Mouse (Mus musculus) cerebellum, postnatal 10 days (tissue): ENCODE measurements around the gene Arl3.
A peak's percentile ranks its signal among the peaks of the same experiment; 100 is the strongest.

ENCODE experiments used
- DNase-seq, 2 experiments: peaks; one replicate each; pipeline ENCODE4 v3.0.0; 2021; ENCODE audit warnings: mixed read lengths in 2 of 2

Arl3 gene

DNA sequence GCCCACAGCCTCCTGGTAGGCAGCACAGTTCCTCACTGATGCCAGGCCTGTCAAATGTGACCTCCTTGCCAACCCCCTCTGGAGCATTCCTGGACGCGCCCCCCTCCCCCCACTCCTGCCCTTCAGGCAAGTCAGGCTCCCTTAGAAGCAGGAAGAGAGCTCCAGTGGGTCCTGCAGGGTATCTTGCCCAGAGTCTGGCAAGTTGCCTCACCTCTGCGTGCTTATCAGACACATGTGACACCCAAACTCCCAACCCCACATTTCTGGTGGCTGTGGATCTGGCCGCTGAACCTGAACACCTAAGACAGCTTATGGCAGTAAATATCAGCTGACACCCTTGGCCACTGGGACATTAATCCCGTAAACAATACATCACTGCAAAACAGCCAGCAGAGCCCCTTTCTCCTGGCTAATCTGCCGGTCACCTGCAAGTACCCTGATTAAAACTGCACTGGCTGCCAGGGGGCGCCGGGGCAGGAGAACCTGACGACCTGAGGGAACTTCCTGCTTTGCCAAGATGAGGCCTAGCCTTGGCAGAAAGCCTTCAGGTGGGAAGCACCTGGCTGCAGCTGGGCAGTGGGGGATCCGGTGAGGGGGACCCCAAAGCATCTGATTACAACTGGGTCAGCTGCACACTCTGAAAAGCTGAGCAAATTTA lies 40.8 kb downstream of the Arl3 start:
- DNase-seq: peak; percentile 67 to 71

DNA sequence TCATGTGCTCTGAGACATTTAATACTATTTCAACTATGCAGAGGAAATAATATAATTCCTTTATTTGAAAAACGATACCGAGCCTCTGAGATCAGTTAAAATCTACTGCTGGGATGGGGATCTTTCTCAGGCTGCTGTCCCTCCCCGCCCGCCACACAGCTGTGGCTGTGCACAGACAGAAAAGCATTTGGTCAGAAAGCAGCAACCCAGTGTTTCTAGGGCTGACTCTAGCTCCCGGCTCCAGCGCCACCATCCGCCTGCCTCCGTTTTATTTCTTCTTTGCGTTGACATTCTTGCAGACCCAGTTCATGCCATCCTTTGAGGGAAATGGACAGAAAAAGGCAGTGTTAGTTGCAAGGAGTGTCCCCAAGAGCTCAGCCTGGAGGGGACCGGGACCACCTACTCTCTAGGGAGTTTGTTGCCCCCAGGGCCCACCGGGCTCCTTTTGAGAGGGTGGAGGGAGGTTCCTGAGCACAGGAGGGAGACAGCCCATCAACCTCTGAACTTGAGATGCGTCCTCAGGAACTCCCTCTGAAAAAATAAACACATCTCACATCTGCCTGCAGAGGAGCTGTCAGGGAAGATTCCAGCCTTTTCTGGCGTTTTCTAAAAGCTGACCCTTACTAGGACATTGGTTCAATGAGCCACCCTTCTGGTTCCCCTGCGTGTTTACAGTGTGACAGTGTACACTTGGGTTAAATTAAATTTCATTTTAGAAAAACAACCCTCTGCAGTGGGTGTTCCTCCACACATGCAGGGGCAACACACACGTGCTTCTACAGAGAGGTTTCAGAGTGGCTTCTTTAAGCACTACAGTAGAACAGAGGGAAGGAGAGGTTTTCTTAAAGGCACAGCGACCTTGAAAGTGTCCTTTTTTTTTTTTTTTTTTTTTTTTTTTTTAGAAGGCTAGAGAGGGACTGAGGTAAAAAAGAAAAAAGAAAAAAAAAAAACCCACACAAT lies 41.6 kb downstream of the Arl3 start:
- peak; percentile 49 to 54 for DNase-seq

DNA sequence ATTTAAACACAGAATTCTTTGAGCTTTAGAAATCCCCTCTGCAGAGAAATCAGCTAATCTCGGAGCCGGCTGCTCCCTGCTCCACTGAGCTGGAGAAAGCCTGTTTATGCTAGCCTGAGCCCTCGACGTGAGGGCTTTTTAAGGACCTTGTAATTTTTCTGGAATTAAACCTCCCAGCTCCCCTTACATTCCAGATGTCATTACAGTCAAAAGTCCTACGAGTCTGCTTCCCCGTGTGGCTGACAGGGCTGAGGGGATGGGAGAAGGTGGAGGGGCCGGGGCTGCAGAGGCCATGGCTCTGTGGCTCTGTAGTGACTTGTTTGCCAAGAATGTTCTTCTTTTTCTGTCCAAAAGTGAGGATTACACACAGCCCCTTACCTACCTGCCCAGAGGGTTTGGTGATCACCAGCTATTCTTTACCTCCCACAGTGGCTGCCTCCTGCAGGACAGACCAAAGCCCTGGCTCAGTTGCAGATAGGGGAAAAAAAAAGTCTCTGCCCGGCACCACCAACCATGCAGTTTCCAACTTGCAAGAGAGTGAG lies 42.5 kb downstream of the Arl3 start:
- DNase-seq: peak in 1 of 2 experiments; percentile 26

DNA sequence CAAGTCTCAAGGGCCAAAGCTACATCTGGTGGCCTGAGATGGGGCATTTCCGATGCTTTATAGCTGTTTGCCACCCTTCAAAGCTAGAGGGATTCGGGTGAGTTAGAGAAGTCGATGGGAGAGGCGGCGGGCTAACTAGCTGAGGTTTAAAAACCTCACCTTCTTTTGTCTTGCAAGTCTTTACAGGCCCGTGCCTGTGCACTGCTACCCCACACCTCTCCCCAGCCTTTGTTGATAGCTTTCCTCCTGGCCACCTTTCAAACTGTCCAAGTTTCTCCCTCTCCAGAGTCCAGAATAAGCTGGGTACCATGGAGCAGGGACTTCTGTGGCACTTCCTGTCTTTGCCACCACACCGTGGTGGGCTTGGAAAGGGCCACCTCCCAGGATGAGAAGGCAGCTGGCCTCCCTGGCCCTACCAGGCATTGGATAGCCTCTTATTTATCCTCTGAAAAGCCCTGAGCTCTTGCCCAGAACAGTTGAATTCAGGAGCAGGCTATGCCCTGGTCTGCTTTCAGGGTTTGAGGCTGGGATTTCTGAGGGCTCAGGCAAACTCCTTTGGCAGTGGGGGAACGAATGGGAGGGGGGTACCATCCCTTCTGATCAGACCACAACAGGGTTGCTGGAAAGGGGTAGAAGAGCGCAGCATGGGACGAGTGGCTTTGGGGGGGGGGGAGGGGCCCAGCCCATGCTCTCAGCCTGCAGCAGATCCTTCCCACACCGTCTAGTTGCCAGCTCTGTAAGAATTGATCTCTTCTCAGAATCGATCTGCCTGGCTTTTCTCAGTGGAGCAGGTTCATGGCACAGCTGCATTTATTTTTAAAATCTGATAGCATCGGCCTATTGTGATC lies 43.2 kb downstream of the Arl3 start:
- peak; percentile 58 to 63 for DNase-seq

DNA sequence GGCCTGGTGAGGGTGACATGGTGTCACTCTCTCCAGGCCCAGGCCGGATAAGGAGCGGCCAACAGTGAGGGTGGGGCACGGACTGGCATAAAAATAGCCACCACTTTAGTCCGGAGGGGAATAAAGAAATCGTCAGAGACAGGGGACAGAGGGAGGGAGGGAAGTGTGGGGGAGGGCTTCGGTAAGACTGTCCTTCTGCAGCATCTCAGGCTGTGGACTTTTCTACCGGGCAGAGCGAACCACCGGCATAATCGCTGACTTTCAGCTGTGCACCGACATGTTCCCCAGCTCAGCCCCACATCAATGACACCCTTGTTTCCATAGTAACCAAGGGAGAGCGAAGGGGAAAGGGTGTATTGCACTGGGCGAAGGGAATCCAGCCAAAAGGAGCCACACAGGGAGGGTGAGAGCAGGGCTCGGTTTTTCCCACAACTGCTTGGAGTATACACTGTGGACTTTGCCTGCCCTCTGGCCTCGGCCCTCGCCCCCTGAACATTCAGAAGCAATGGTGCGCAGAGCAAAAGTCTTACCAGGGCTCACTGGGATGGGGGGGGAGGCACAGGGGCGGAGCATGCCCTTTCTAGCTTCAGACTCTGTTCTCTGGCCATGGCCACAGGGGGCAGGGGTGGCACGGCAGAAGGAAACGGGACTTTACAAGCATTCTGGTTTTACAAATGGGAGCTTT lies 44.3 kb downstream of the Arl3 start:
- DNase-seq: peak; percentile 74 to 75

- DNase-seq: peak in 1 of 2 experiments; percentile 29
Observed at GRCm38 (mm10) chr19:46527632-46528528, 45.1 kb downstream of the Arl3 start.

GRCm38 (mm10) chr19:46525691-46526631 lies 47.0 kb downstream of the Arl3 start:
- DNase-seq: peak; percentile 67 to 78

DNA sequence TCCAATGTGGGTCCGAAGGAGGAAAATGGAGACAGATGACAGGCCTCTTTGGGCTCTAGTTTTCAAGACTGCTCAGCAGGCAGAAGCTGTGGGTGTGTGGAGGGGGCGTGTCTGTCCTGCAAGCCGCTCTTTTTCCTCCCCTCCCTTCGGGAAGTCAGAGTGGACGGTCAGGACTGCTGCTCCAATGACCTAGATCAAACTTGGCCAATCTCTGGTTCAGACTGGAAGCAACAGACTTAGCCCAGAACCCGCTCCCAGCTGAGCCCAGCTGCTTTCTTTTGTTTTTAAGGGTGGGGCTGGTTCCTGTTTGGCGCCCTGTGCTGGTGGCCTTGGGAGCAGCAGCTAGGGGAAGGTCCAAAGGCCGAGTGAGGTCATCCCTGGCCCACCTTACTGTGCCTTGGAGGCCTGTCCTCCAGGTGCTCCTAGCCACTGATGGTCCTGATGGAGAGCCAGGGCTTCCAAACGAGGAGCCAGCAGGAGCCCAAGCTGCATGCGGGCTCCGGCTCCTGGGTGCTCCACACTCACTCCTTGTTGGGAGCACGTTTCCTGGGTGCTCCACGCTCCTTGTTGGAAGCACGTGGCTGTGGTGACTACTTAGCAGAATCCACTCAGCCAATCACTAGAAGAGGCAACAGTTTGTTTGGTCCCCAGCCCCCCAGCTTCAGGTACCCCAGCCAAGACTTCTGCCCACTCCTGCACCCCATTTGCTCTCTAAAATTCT lies 48.2 kb downstream of the Arl3 start:
- DNase-seq: peak; percentile 38 to 48

DNA sequence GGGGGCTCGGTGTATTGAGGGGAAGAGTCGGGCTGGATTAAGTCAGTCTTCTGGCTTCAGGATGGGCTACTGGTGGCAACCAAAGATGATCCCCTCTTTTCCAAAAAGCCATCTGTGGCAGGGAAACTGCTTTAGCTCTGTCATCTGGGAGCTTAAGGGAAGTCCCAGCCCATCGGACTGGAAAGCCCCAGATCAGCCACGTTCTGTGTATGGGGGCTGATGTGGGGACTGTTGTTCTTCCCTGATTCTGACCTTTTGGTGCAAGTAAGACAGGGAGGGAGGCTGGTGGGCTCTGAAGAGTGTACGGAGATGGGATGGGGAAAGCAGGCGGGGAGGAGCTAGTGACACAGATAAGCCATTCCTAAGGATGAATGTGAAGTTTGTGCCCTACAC lies 48.9 kb downstream of the Arl3 start:
- no peak for DNase-seq

- peak; percentile 74 to 80 for DNase-seq
Observed at GRCm38 (mm10) chr19:46523480-46524151, 49.4 kb downstream of the Arl3 start.

GRCm38 (mm10) chr19:46523131-46523479 lies 49.9 kb downstream of the Arl3 start:
- no peak for DNase-seq

- DNase-seq: no peak
Observed at GRCm38 (mm10) chr19:46522433-46523044, 50.5 kb downstream of the Arl3 start.

- no peak for DNase-seq
Observed at GRCm38 (mm10) chr19:46521698-46522097, 51.3 kb downstream of the Arl3 start.

GRCm38 (mm10) chr19:46518828-46519621 lies 54.0 kb downstream of the Arl3 start:
- no peak for DNase-seq

- DNase-seq: peak in 1 of 2 experiments; percentile 39
Observed at GRCm38 (mm10) chr19:46518352-46518787, 54.6 kb downstream of the Arl3 start.

DNA sequence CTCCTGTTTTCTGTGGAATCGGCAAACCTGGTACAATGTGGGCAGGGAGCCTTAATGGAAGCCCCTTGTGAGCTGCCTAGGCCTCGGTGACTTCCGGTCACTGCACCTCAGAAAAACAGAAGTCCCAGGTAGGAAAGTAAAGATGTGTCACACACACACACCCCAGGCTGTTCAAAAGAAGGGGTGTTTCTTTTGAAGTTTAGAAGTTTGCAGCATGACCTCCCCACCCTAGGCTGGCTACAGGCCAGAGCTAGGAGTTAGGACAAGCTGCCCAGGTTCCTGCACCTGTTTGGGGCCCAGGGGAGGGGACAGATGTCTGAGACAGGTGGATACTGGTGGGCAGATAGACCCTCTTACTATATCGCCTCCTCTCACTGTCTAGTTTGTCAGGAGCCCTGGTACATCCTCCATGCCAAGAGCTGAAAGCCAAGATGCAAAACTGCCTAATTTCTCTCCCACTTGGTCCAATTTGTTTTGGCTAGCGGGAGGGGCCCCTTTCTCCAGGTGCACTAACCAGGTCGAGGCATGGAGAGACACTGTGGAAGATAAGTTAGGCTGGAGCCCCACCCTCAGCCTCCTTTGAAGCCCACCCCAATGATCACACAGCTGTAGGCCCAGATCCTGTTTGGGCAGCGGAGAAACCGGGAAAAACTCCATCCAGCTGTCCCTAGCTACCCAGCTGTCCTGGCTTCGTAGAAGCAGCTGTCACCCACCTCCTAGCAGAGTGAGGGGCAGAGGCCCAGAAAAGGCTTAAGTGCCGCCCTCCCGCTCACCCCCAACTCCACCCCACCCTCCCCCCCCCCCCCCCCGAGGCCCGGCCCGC lies 55.3 kb downstream of the Arl3 start:
- peak in 1 of 2 experiments; percentile 41 for DNase-seq
